Mouse (Mus musculus): ENCODE measurements around the gene Cetn4.
A peak's percentile ranks its signal among the peaks of the same experiment; 100 is the strongest.

Gene Cetn4

GRCm38 (mm10) chr3:37312370-37312941, at the start of gene Cetn4, which contains the start of gene Bbs12:
Gene Cetn4, minus strand, starts transcription at chr3:37312708.
Gene Bbs12, plus strand, starts transcription at chr3:37312554.
- ATAC-seq (ENCODE audit: low TSS enrichment), result peak; percentile 95

DNA sequence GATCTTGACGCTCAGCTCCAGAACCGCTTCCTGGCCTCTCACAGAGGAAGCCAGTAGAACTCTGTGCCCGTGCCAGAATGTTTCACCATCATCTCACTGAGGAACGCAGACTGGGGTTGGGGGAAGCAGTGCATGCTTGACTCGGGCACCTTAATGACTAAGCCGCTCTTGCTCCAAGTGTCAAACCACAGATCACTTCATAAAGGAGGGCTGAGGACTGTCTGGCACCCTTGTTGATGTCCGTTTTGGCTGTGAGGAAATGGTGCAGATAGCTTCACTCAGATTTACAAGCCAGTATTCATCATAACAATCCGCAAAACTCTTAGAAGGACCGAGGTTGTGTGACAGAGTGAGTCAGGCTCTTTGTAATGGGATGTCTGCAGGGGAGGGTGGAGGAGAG, 48.2 kb upstream of the Cetn4 start:
- ATAC-seq (ENCODE audit: low TSS enrichment), result no peak

GRCm38 (mm10) chr3:37354737-37355136, 42.2 kb upstream of the Cetn4 start:
- ATAC-seq (ENCODE audit: low TSS enrichment), result no peak

DNA sequence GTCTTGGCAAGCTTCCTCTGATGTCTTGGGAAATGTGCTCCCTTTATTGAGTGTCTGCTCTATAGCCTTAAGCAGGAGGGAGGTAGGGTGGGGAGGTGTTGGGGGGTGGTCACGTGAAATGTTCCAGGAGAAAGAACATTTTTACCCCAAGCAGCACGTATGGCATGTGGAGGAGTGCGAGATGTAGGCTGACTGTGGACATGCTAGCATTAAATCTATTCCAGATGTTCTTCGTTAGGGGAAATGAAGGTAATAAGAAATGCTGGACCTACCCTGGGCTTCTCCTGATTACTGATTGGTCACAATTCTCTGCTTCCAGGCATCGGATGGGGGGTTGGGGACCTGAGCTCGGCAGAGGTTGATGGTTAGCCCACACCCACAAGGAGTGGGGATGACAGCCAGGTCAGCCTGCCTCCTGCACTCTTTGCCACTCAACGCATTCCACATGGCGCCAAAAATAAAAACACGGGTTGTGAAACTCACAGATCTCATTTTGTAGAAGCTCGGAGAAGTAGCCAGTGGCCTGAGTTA, 41.5 kb upstream of the Cetn4 start:
- ATAC-seq (ENCODE audit: low TSS enrichment), result no peak

DNA sequence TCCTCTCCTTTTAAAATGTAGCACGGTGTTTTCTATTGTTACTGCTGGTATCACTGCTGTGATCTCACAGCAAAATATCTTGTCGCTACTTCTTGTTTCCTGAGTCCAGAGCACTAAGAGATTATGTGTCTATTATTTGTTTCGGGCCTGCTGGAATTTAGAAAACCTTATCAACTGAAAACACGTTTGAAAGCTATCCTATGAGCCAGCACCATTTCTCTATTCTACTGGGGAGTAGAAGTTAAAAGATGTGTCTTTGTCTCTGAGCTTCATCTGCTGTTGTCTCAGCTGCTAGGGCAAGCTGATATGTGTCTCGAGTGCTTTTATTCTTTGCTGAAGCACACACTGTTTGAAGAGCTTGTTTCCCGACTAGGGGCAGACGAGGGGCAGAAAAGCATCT, 37.9 kb upstream of the Cetn4 start:
- no peak for ATAC-seq (ENCODE audit: low TSS enrichment)

DNA sequence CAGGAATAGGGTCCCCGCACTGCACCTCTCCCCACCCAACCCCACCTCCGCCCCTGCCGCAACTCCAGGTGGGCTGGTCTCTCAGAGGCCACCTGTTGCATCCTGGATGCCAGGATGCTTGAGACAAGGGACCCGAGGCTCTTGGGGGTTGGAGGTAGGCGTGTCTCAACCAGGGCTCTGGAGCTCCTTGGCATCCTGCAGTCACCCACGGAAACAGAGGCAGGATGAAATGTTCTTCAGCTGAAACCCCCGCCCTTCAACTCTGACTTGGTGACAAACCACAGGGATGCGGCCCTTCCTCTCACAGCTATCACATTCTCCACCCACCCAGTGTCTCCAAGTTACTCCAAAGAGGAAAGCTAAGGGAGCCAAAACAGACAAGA, 36.6 kb upstream of the Cetn4 start:
- ATAC-seq (ENCODE audit: low TSS enrichment), result no peak

GRCm38 (mm10) chr3:37348221-37349165, 36.0 kb upstream of the Cetn4 start, which contains the start of gene Fgf2:
Gene Fgf2, plus strand, starts transcription at chr3:37348346.
- peak; percentile 95 for ATAC-seq (ENCODE audit: low TSS enrichment)

DNA sequence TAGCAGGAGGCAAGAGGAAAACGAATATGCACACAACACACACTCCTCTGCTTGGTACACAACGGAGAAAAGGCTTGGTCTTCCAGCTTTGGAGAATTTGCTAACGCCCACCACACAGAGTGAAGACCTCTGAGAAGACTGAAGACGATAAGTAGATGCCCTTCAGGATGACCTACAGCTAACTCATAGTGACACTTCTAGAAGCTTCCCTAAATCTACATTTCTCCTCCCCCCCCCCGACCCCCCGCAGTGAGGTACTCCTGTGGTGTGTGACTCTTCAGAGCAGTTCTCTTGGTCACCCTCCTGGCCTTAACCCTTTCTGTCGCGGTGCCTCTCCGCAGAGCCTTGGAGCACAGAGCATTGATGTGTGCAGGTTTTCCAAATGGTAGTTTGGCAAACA, 35.2 kb upstream of the Cetn4 start:
- ATAC-seq (ENCODE audit: low TSS enrichment), result no peak

DNA sequence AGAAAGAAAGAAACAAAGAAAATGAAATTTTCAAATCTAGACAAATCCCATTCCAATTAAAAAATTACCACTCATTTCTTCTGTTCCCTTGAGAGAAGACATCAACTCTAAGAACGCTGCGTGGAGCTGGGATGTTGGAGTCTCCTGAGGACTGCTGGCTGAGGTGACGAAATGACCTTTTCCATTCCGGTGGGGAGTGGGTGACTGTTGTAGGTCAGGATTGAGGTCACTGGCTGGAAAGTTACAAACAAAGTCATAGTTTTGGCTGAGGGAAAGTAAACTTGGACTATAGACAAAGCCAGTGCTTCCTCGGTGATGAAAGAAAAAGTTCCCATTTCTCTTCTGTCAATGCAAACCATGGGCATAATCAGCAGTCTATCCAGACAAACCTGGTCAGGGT, 30.3 kb upstream of the Cetn4 start:
- no peak for ATAC-seq (ENCODE audit: low TSS enrichment)

- no peak for ATAC-seq (ENCODE audit: low TSS enrichment)
Measured at GRCm38 (mm10) chr3:37341110-37341509, 28.6 kb upstream of the Cetn4 start.

GRCm38 (mm10) chr3:37334053-37334452, 21.5 kb upstream of the Cetn4 start:
- no peak for ATAC-seq (ENCODE audit: low TSS enrichment)

DNA sequence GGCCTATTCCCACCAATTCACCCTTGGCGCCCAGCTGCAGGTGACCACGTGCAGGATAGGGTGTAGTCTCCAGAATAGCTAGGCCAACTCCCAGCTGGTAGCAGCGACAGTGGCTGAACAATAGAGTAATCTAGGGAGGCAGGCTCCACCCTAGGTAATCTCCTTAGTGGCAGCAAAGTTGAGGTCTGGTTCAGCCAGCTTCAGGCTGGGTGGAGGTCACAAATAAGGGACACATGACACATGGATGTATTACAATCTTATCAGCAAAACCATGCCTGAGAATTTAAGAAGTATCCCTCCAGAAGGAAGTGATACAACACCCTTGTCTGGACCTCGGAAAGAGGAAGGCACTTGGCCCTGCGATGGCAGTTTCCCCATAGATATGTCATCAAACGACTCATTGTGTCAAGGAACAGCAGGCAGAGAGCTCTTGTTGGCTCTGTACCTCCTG, 19.5 kb upstream of the Cetn4 start:
- no peak for ATAC-seq (ENCODE audit: low TSS enrichment)

- no peak for ATAC-seq (ENCODE audit: low TSS enrichment)
Measured at GRCm38 (mm10) chr3:37329963-37330362, 17.5 kb upstream of the Cetn4 start.

- ATAC-seq (ENCODE audit: low TSS enrichment), result no peak
Measured at GRCm38 (mm10) chr3:37328489-37328888, 16.0 kb upstream of the Cetn4 start.

- no peak for ATAC-seq (ENCODE audit: low TSS enrichment)
Measured at GRCm38 (mm10) chr3:37326627-37327026, 14.1 kb upstream of the Cetn4 start.

DNA sequence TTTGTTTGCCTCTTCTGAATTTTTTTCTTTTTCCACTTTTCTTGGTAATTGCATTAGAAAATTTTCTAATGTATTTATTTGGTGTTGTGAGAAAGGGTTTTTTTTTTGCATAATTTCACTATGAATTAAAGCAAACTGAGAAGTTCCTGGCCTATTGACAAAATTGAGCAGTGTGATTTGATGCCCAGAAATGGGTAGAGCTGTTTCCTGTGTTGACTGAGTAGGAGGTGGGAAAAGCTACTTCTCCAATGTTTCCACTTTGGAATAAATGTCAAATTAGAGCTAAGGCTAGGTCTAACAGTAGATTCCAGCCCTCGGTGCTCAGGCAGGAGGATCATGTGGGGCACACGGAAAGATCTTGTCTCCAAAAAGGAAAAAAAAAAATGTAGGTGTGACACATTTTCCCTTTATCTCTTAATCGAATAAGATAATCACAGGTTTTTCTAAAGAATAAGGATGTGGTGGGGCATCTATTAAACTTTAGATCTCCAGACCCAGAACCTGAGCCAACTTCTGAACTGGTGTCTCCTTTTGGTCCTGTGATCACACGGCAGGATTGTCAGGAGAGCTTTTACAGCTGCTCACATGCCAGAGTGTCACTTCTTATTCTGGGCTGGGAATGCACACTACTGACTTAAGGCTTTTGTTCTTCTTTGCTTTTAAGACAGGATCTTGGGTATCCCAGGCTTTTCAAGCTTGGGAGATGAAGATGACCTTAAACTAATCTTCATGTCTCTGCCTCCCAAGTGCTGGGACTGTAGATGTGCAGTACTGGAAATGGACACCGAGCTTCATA, 13.0 kb upstream of the Cetn4 start:
- ATAC-seq (ENCODE audit: low TSS enrichment), result peak; percentile 57; the same call in 1 of the 2 replicates

DNA sequence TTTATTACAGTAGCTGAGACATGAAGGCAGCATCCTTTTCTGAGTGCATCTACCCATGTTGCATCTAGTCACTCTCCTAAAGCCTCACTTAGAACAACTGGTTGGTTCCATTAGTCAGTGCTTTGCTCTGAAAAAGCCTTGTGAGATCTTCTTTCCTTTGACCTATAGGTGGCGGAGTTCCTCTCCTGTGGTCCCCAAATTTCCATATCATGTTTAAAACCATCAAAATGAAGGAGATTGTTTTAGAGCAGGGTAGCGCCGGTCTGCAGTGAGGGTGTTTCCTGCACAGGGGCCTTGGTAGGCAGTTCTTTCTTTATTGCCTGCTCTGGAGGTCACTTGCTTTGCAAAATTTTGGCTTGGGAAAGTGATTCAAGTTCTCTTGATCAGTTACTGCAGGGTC, 11.8 kb upstream of the Cetn4 start:
- peak; percentile 81 for ATAC-seq (ENCODE audit: low TSS enrichment)

GRCm38 (mm10) chr3:37316233-37316632, 3.7 kb upstream of the Cetn4 start:
- no peak for ATAC-seq (ENCODE audit: low TSS enrichment)

GRCm38 (mm10) chr3:37313371-37313770, 863 bp upstream of the Cetn4 start:
- peak; percentile 84 for ATAC-seq (ENCODE audit: low TSS enrichment)

DNA sequence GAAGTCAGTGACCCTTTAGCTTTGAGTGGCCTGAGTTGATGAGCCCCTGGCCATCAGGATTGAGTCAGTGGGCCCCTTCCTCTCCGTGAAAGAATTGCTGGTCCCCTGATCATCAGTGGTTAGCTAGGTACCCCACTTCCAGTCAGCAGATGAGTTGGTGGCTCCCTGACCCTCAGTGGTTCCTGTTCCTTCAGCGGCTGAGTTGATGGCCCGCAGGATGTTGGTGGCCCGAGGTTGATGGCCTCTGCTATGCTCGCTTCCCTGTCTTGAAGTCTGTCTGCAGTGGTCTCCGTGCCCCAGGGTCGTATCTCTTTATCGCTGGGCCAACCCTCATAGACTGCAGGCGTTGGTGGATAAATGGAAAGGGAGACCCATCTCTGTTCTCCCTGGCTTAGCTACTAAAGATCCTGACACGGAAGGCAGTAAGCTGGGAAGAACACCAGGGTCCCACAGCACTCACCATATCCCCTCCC, 575 bp downstream of the Cetn4 start:
- peak; percentile 23 for ATAC-seq (ENCODE audit: low TSS enrichment)

- no peak for ATAC-seq (ENCODE audit: low TSS enrichment)
Measured at GRCm38 (mm10) chr3:37303392-37304139, 8.9 kb downstream of the Cetn4 start.
